7 mouse cellular contexts compared by ENCODE assay signal in the genomic region with DNA sequence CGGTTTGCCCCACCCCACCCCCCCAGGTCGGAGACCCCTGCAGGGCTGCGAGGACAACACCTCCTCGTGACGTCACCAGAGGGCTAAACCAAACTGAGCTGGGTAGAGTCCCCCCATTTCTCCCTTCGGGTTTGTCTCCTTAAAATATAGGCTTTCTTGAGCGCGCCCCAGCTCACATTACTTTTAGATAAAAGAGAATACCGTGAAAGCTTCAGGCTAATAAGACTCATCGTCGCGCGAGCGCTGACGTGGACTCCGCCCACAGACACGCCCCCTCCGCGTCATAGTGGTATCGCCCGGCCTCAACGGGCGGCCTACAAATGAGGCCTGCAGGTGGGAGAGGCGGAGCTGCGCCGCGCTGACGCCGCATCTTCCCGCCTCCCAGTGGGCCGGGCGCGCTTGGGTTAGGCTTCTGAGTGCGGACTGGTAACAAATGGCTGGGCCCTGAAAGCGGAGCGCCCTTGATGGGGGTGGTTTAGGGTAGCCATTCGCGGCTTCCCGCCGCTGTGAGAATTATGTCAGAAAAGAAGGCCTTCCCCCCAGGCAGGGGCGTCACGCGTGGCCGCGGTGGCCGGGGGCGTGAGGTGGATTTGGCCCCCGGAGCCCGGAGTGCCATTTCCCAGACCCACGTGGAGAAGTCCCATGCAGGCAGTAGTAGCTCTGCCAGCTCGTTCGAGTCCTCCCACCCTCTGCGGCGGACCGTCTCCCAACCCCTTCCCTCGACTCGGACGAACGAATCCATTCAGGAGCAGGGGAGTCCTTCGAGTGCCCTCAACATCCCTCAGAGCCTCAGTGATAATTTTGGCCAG. TPM values are rescaled to one million over a fixed set of nuclear protein-coding genes. Genes with fewer than 3 reads are reported as not detected.
DNase-seq lines count a peak whose midpoint lies in the region; ATAC-seq and TF ChIP-seq lines count a peak whose summit lies in the region.

No protein-coding gene starts in this region.

- no peak for TF ChIP-seq POLR2A in bone marrow, adult 2 months (IDR thresholded peaks at IDR 0.05; ENCODE audit: borderline replicate concordance, control insufficient read depth, low read depth, low read length)
- no peak for TF ChIP-seq POLR2A in heart, adult 2 months (IDR thresholded peaks at IDR 0.05; ENCODE audit: insufficient read depth, low read depth, low read length)
- no peak for TF ChIP-seq POLR2A in kidney, adult 2 months (IDR thresholded peaks at IDR 0.05; ENCODE audit: low read depth, low read length)
- no peak; the same call in 1 of the 2 replicates for TF ChIP-seq POLR2A in small intestine, adult 2 months (IDR thresholded peaks at IDR 0.05; ENCODE audit: low read depth, low read length)

- H3K36me3 ChIP-seq in embryonic facial prominence, embryonic 14.5 days (ENCODE audit: control insufficient read depth, insufficient read depth, low read length): no peaks in the 10 kb centered on the region
- H3K36me3 ChIP-seq in heart, adult 2 months (ENCODE audit: control insufficient read depth, insufficient read depth, low read length): no peaks in the 10 kb centered on the region
- no peaks in the 10 kb centered on the region for H3K36me3 ChIP-seq in kidney, adult 2 months (ENCODE audit: control insufficient read depth, insufficient read depth, low read length)
- no peaks in the 10 kb centered on the region for H3K36me3 ChIP-seq in limb, embryonic 11.5 days (ENCODE audit: control insufficient read depth, insufficient read depth, low read length)
- H3K36me3 ChIP-seq in midbrain, embryonic 13.5 days: no peaks in the 10 kb centered on the region
- H3K36me3 ChIP-seq in small intestine, adult 2 months (ENCODE audit: control insufficient read depth, insufficient read depth, low read length): no peaks in the 10 kb centered on the region

- TF ChIP-seq EP300 in heart, adult 2 months (IDR thresholded peaks at IDR 0.05; ENCODE audit: insufficient read depth, low read depth, low read length): no peak

- H3K9me3 ChIP-seq in embryonic facial prominence, embryonic 14.5 days (ENCODE audit: control insufficient read depth, low read length): no peaks in the 10 kb centered on the region
- H3K9me3 ChIP-seq in limb, embryonic 11.5 days (ENCODE audit: control insufficient read depth, low read length): no peaks in the 10 kb centered on the region
- H3K9me3 ChIP-seq in midbrain, embryonic 13.5 days: no peaks in the 10 kb centered on the region

- no peak for TF ChIP-seq CTCF in bone marrow, adult 2 months (IDR thresholded peaks at IDR 0.05; ENCODE audit: control insufficient read depth, insufficient read depth, low read length)
- peak; percentile 41 for TF ChIP-seq CTCF in heart, adult 2 months (IDR thresholded peaks at IDR 0.05)
- no peak for TF ChIP-seq CTCF in kidney, adult 2 months (conservative IDR thresholded peaks at IDR 0.05; ENCODE audit: insufficient read depth, insufficient read length, low read depth, low read length)
- no peak for TF ChIP-seq CTCF in small intestine, adult 2 months (IDR thresholded peaks at IDR 0.05; ENCODE audit: extremely low read depth, insufficient read length, insufficient replicate concordance, low read depth, low read length)

- H3K4me2 ChIP-seq in embryonic facial prominence, embryonic 14.5 days (ENCODE audit: low read depth, low read length): peak overlapping the region; percentile 77
- peak overlapping the region; percentile 53 for H3K4me2 ChIP-seq in limb, embryonic 11.5 days (ENCODE audit: low read depth, severe bottlenecking)
- H3K4me2 ChIP-seq in midbrain, embryonic 13.5 days (replicated peaks): peak overlapping the region; percentile 67

- DNase-seq in embryonic facial prominence, embryonic 14.5 days (ENCODE audit: low spot score): peak; percentile 93
- DNase-seq in heart, adult 2 months: peak; percentile 90 to 91
- peak; percentile 92 for DNase-seq in kidney, adult 2 months
- peak; percentile 84 for DNase-seq in limb, embryonic 11.5 days (ENCODE audit: low spot score)

- no peaks in the 10 kb centered on the region for H3K4me1 ChIP-seq in bone marrow, adult 2 months (ENCODE audit: control insufficient read depth, insufficient read depth, low read length)
- no peaks in the 10 kb centered on the region for H3K4me1 ChIP-seq in embryonic facial prominence, embryonic 14.5 days (ENCODE audit: control insufficient read depth, insufficient read depth, low read length)
- peaks cover 2% of the 10 kb centered on the region for H3K4me1 ChIP-seq in heart, adult 2 months (ENCODE audit: control insufficient read depth, insufficient read depth, low read length)
- H3K4me1 ChIP-seq in kidney, adult 2 months (ENCODE audit: control insufficient read depth, insufficient read depth, low read length): no peaks in the 10 kb centered on the region
- no peaks in the 10 kb centered on the region for H3K4me1 ChIP-seq in limb, embryonic 11.5 days (ENCODE audit: control insufficient read depth, insufficient read depth, low read length)
- no peaks in the 10 kb centered on the region for H3K4me1 ChIP-seq in midbrain, embryonic 13.5 days (replicated peaks)
- H3K4me1 ChIP-seq in small intestine, adult 2 months (ENCODE audit: control insufficient read depth, insufficient read depth, insufficient read length, low read length): no peaks in the 10 kb centered on the region

- WGBS in bone marrow, adult 2 months: 14% methylated on average over 58 of the region's 60 CpGs
- 9% methylated on average over 31 of the region's 60 CpGs for whole genome bisulfite sequencing in embryonic facial prominence, embryonic 14.5 days
- 14% methylated on average over 60 of the region's 60 CpGs for WGBS in heart, adult 2 months
- WGBS in kidney, adult 2 months: under 1% methylated on average over 56 of the region's 60 CpGs
- 10% methylated on average over 48 of the region's 60 CpGs for WGBS in limb, embryonic 11.5 days
- WGBS in midbrain, embryonic 13.5 days: 30% methylated on average over 60 of the region's 60 CpGs
- 12% methylated on average over 57 of the region's 60 CpGs for WGBS in small intestine, adult 2 months

- peak overlapping the region; percentile 54 for H3K4me3 ChIP-seq in bone marrow, adult 2 months (replicated peaks; ENCODE audit: control insufficient read depth, low read depth, low read length)
- peak overlapping the region; percentile 47 for H3K4me3 ChIP-seq in embryonic facial prominence, embryonic 14.5 days (ENCODE audit: low read depth, low read length)
- peak overlapping the region; percentile 65 for H3K4me3 ChIP-seq in heart, adult 2 months
- H3K4me3 ChIP-seq in kidney, adult 2 months (ENCODE audit: insufficient read depth, low read depth, low read length): peak overlapping the region; percentile 63
- H3K4me3 ChIP-seq in limb, embryonic 11.5 days (ENCODE audit: low read depth, low read length): peak overlapping the region; percentile 38
- H3K4me3 ChIP-seq in midbrain, embryonic 13.5 days (replicated peaks): peak overlapping the region; percentile 51
- H3K4me3 ChIP-seq in small intestine, adult 2 months (ENCODE audit: low read depth, low read length): peak overlapping the region; percentile 83

- intact Hi-C loops in heart, adult 2 months (cut with DNase I): no loop called here

- peak; percentile 95 for ATAC-seq in embryonic facial prominence, embryonic 14.5 days (ENCODE audit: low read depth)
- peak; percentile 92 for ATAC-seq in limb, embryonic 11.5 days (ENCODE audit: insufficient number of reproducible peaks, low FRiP score, low TSS enrichment, low read depth)
- ATAC-seq in midbrain, embryonic 13.5 days: peak; percentile 95

- no peaks in the 10 kb centered on the region for H3K27me3 ChIP-seq in embryonic facial prominence, embryonic 14.5 days (replicated peaks; ENCODE audit: control insufficient read depth, insufficient read depth, low read length)
- H3K27me3 ChIP-seq in heart, adult 2 months (ENCODE audit: control insufficient read depth, insufficient read depth, low read length): no peaks in the 10 kb centered on the region
- no peaks in the 10 kb centered on the region for H3K27me3 ChIP-seq in kidney, adult 2 months (replicated peaks; ENCODE audit: control insufficient read depth, insufficient read depth, low read length)
- no peaks in the 10 kb centered on the region for H3K27me3 ChIP-seq in limb, embryonic 11.5 days (ENCODE audit: control insufficient read depth, insufficient read depth, low read length)
- no peaks in the 10 kb centered on the region for H3K27me3 ChIP-seq in midbrain, embryonic 13.5 days
- no peaks in the 10 kb centered on the region for H3K27me3 ChIP-seq in small intestine, adult 2 months (ENCODE audit: control insufficient read depth, insufficient read depth, low read length)

- H3K9ac ChIP-seq in embryonic facial prominence, embryonic 14.5 days (ENCODE audit: low read depth, low read length): peak overlapping the region; percentile 63
- peak overlapping the region; percentile 77 for H3K9ac ChIP-seq in heart, adult 2 months (ENCODE audit: low read depth, low read length)
- H3K9ac ChIP-seq in limb, embryonic 11.5 days (ENCODE audit: low read length): peak overlapping the region; percentile 61
- peak overlapping the region; percentile 64 for H3K9ac ChIP-seq in midbrain, embryonic 13.5 days (replicated peaks)

- peak overlapping the region; percentile 61; the same call in 1 of the 2 replicates for H3K27ac ChIP-seq in bone marrow, adult 2 months (ENCODE audit: control insufficient read depth, insufficient read depth, low read depth, low read length, poor library complexity)
- H3K27ac ChIP-seq in embryonic facial prominence, embryonic 14.5 days (replicated peaks; ENCODE audit: low read depth, low read length): peak overlapping the region; percentile 81
- peak overlapping the region; percentile 78 for H3K27ac ChIP-seq in heart, adult 2 months
- peak overlapping the region; percentile 87; the same call in 1 of the 2 replicates for H3K27ac ChIP-seq in kidney, adult 2 months (ENCODE audit: insufficient read depth, low read depth, low read length)
- 0 out of 2 replicates have a peak overlapping the region, but pooled peaks have one; percentile 26 for H3K27ac ChIP-seq in limb, embryonic 11.5 days (replicated peaks; ENCODE audit: low read depth, low read length)
- H3K27ac ChIP-seq in midbrain, embryonic 13.5 days: peak overlapping the region; percentile 82
- H3K27ac ChIP-seq in small intestine, adult 2 months (ENCODE audit: insufficient read depth, low read depth, low read length): peak overlapping the region; percentile 44

- no peaks in the 10 kb centered on the region for H3K79me2 ChIP-seq in heart, adult 2 months (replicated peaks; ENCODE audit: control insufficient read depth, insufficient read depth, low read length)

RNA-seq across cellular contexts. Expression of a gene that starts 1.1 kb away (rescaled TPM):
- 0.92 and 2.1 TPM in 2 replicates for polyA plus RNA-seq in bone marrow, adult 2 months (2011; ENCODE audit: insufficient read depth, insufficient read length, low replicate concordance, missing spikeins)
- polyA plus RNA-seq in embryonic facial prominence, embryonic 14.5 days (2014; fragmentation: Nextera tagmentation; extraction: Ambion mirVana): 14.3 and 16.3 TPM in 2 replicates
- 1 to 10 TPM; 2.3 TPM for total RNA-seq in heart, adult 2 months (2021)
- 0.94 and 2.0 TPM in 2 replicates for polyA plus RNA-seq in heart, adult 2 months (2012; rRNA removed)
- polyA plus RNA-seq in kidney, adult 2 months (2012; rRNA removed): 3.5 and 5.0 TPM in 2 replicates
- 10.9 and 12.4 TPM in 2 replicates for polyA plus RNA-seq in limb, embryonic 11.5 days (2014; fragmentation: Nextera tagmentation; extraction: Ambion mirVana)
- polyA plus RNA-seq in midbrain, embryonic 13.5 days (2015; fragmentation: Nextera tagmentation; extraction: Ambion mirVana): 12.7 and 15.0 TPM in 2 replicates
- 5.9 and 21.9 TPM in 2 replicates for polyA plus RNA-seq in small intestine, adult 2 months (2012; rRNA removed)

Comparison
In these comparisons a context has a peak if more than half of its experiments do, and no peak if none do; other contexts are left out.
1. Peak in every context shown above with its lines: DNase-seq, ATAC-seq, H3K4me3 ChIP-seq and H3K27ac ChIP-seq.
2. H3K27ac ChIP-seq: peak in every context shown above with its lines; median percentile 87 in kidney, adult 2 months; 82 in midbrain, embryonic 13.5 days; 81 in embryonic facial prominence, embryonic 14.5 days; 78 in heart, adult 2 months; 61 in bone marrow, adult 2 months; 44 in small intestine, adult 2 months; 26 in limb, embryonic 11.5 days.